Mouse (Mus musculus) urinary bladder, adult 2 months (tissue): ENCODE results near the gene Foxc2. TPM values are rescaled to one million over a fixed set of nuclear protein-coding genes. Genes with fewer than 3 reads are reported as not detected.
"Not testable (repeated sequence)": the region's sequence is repeated elsewhere in the genome, so short reads cannot be mapped to it uniquely, and the experiment has no call there.

Source experiments
- DNase-seq: peaks from one replicate; pipeline ENCODE4 v3.0.0; 2022; ENCODE audit warnings: low spot score
- polyA plus RNA-seq: library from polyadenylated mRNA; depleted of rRNA; stranded (reverse); fragments of >200 nt; gene quantifications from 2 replicates; pipeline ENCODE4 v1.2.3, GENCODE M21; 2012

Gene Foxc2
- polyA plus RNA-seq, 1 experiment, result 0.47 TPM

GRCm38 (mm10) chr8:121119635-121120455 lies 3.9 kb downstream of the Foxc2 start:
- DNase-seq, result no peak

- DNase-seq, result no peak
These were observed 4.8 kb downstream of the Foxc2 start for GRCm38 (mm10) chr8:121120456-121121419.

GRCm38 (mm10) chr8:121121704-121122103 lies 5.7 kb downstream of the Foxc2 start:
- no peak for DNase-seq

- DNase-seq, result no peak
These were observed 6.4 kb downstream of the Foxc2 start for GRCm38 (mm10) chr8:121122368-121122767.

GRCm38 (mm10) chr8:121123113-121123512 lies 7.1 kb downstream of the Foxc2 start:
- DNase-seq, result no peak

GRCm38 (mm10) chr8:121124547-121125239 lies 8.7 kb downstream of the Foxc2 start:
- DNase-seq, result no peak

- DNase-seq, result peak; percentile 51
These were observed 9.4 kb downstream of the Foxc2 start for GRCm38 (mm10) chr8:121125311-121125876.

- DNase-seq, result no peak
These were observed 10.2 kb downstream of the Foxc2 start for GRCm38 (mm10) chr8:121126191-121126590.

- no peak for DNase-seq
These were observed 10.7 kb downstream of the Foxc2 start for GRCm38 (mm10) chr8:121126694-121127093.

- DNase-seq, result no peak
These were observed 11.3 kb downstream of the Foxc2 start for GRCm38 (mm10) chr8:121127291-121127701.

GRCm38 (mm10) chr8:121127756-121128375 lies 11.9 kb downstream of the Foxc2 start, which contains the start of gene Foxl1:
Gene Foxl1 (plus strand): TSS chr8:121127940.
- no peak for DNase-seq

- no peak for DNase-seq
These were observed 12.7 kb downstream of the Foxc2 start for GRCm38 (mm10) chr8:121128531-121129264.

GRCm38 (mm10) chr8:121129265-121129940 lies 13.4 kb downstream of the Foxc2 start:
- DNase-seq, result no peak

- DNase-seq, result no peak
These were observed 14.6 kb downstream of the Foxc2 start for GRCm38 (mm10) chr8:121130522-121130921.

- no peak for DNase-seq
These were observed 17.1 kb downstream of the Foxc2 start for GRCm38 (mm10) chr8:121132961-121133513.

- no peak for DNase-seq
These were observed 18.1 kb downstream of the Foxc2 start for GRCm38 (mm10) chr8:121134102-121134501.

GRCm38 (mm10) chr8:121134512-121134911 lies 18.5 kb downstream of the Foxc2 start:
- DNase-seq, result no peak

GRCm38 (mm10) chr8:121136856-121137255 lies 20.9 kb downstream of the Foxc2 start:
- no peak for DNase-seq

GRCm38 (mm10) chr8:121145457-121146134 lies 29.6 kb downstream of the Foxc2 start:
- not testable (repeated sequence) for DNase-seq
